Mouse (Mus musculus): ENCODE data around the gene Dcx. TPM values are rescaled to one million over a fixed set of nuclear protein-coding genes. Genes with fewer than 3 reads are reported as not detected.
A peak's percentile ranks its signal among the peaks of the same experiment; 100 is the strongest.

Gene Dcx
- total RNA-seq (2021): 0.93 and 1.2 TPM in 2 replicates
- long read RNA-seq, experiment 1: 0 reads
- long read RNA-seq, experiment 2: 0 reads

DNA sequence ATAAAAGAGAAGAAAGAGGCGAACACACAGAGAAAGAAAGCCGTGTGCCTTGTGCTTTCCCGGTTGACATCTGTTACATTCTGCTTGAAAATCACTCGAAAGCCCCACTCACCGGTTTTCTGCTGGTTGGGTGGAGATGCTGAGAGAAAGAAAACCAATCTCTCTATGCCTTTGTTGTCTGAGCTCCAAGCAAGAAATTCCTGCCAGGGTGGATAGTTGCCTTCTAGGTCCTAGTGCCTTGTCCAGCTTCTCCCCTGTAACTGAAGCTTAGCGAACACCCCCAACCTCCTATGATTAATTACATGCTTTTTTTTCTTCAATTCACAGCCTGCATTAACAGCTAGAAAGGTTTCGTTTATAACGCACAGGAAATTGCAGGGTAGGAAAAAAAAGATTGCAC lies at the start of gene Dcx:
Gene Dcx (minus strand): TSS at position 354 of the 400 bp plus-strand sequence.
- DNase-seq: no peak

DNA sequence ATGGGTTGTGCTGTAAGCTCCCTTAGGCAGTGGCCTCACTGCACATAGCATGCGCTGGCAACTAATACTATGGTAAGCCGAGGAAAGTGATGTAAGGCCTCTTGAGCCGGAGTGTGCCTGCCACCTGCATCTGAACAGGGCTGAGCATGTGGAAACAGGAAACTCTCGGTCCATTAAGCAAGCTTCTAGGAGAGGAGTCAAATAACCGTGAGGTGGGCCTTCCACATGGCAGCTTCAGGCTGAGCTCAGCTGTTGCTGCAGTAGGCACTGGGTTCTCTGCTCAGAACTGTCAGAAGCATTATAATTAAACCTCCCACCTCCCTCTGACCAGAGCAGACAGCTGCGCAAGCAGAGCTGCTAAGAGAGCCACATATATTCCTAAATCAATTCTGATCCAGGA lies 33.1 kb upstream of the Dcx start:
- DNase-seq: no peak

GRCm38 (mm10) chrX:143933671-143934070 lies 560 bp upstream of the Dcx start:
- no peak for DNase-seq

DNA sequence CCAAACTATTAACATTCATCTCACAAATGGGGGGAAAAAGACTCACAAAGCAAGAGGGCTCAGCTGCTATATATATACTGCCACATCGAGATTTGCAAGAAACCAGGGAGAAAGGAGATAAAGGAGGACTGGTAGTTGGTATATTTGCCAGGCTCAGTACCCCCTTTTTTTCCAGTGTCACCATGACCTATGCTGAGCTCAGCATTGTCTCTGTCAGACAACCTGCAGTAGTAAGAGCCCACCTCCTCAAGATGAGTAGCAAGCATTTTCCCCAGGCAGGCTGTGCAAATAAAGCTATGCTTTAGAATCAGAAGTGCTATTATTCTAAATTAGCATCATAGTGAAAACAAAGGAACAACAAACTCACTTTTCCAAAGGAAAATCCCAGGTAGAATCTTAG lies 581 bp downstream of the Dcx start:
- DNase-seq: no peak

GRCm38 (mm10) chrX:143931400-143932185 lies 1.5 kb downstream of the Dcx start:
- no peak for DNase-seq

- no peak for DNase-seq
Measured at GRCm38 (mm10) chrX:143922070-143922469, 11.0 kb downstream of the Dcx start.

DNA sequence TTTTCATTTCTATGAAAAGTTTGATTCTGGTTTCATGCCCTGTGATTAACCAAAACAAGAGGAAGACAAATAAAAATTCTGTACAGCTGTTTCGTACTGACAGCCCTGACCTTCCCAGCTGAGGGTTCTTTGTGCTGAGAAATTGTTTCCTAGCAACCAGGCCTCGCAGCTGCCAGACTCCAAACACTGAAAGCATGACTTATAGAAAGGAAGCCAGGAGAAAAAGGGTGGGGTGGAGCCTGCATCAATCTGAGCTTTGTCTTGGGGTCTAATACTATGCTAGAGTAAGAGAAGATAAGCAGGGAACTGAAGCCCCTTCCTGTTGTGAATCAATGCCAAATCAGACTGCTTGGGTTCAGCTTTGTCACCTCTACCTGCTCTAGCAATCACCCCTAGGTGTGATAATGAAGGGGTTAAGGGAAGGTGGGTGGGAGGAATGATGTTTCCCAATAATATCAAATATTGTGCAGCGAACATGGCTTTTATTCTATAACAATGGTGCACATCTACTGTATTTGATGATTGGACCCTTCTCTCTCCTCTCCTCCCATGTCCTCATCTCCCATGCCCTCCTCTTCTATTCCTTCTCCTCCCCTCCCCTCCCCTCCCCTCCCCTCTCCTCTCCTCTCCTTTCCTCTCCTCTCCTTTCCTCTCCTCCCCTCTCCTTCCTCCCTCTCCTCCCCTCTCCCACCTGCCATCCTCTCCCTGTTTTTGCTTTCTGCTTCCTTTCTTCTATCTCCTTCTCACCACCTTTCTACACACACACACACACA lies 26.2 kb downstream of the Dcx start:
- no peak for DNase-seq

- DNase-seq: peak; percentile 51
Measured at GRCm38 (mm10) chrX:143904689-143905088, 28.4 kb downstream of the Dcx start.

DNA sequence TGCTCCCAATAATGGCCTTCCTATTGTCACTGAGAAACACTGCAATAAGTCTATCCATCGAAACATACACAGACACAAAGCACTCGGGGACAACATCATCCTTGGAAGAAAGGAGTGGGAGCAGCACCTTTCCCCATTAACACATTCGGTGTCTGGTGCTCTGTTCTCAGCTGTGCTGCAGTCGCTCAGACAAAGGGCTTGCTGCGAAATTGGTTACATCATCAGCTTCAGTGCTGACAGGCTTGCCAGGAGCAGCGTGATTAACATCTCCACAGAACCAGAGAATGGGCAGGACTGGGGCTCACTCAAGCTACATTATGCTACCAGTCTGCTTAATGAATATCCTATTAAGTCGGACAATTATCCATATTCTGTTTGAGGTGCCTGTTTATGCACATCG lies 30.8 kb downstream of the Dcx start:
- no peak for DNase-seq

DNA sequence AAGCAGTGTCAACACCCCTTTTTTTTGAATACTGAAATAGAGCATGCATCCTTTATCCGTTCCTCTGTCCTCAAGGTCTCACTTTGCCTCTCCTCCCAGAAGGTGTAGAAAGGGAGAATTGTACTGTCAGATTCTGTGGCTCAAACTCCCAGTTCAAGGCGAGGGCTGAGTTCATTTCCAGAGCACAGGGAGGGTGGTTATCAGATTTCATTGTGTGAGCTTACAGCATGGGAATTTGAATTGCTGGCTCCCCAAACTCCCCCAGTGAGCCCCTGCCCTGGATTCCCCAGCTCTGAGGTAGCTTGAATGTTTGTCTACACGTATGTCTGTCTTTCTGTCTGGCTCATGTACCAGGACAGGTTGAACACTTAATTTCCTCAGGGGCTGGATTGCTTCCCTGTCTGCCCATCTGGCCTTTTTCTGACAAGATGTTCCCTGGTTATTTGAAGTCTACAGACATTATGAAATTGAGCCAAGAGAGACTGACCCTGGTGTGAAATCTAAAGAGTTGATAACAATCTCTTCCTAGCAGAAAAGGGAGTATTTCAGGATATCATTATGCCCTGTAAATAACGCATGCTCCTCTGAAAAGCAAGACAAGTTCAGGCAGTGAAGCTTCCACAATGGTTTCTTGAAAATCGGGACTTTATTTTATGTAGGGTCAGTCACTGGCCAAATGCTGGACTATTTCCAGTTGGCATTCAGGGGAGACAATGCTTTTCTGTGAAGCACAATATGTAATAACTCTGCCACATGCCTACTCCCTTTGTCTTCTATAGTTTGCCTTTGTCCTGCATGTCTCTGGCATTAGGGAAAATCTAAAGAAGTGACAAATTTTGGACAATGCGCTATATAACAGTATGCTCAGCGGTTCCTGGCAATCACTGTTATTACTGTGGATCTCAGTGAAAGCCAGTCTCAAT lies 35.5 kb downstream of the Dcx start:
- DNase-seq: no peak

DNA sequence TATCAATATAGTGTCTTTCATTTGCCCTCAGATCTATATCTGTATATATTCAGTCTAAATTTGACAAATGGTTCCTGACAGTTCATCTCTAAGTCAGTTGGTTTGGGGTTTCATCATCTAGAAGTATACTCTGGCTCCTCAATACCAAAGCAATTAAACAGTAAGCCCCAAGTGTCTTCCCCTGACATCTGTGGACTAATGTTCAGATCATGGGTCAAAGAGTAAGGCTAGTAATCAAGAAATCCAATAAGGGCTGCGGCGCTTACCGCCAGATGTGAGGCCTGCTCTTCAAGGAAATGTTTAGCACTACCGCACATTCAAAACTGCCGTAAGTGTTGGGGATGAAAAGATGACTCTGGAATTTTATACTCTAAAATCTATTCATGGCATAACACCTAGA lies 36.2 kb downstream of the Dcx start:
- DNase-seq: no peak

DNA sequence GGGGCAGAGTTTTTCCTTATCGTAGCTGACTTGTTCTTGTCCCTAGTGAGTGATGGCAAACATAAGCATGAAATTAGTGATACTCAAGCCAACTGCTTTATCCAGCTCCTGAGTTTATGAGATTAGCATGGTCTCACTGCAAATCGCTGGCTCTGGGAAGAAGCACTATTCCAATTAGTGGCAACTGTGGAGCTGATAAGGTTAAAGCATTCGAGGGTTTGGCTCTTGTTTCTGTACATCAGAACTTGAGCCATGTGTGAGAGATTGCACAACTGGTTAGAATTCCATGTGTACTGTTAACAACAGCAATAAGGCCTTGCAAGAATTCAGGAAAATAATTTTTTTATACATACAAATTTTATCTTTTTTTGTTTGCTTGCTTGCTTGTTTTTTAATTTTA lies 39.9 kb downstream of the Dcx start:
- DNase-seq: no peak

- DNase-seq: peak; percentile 35
Measured at GRCm38 (mm10) chrX:143885765-143886164, 47.3 kb downstream of the Dcx start.

DNA sequence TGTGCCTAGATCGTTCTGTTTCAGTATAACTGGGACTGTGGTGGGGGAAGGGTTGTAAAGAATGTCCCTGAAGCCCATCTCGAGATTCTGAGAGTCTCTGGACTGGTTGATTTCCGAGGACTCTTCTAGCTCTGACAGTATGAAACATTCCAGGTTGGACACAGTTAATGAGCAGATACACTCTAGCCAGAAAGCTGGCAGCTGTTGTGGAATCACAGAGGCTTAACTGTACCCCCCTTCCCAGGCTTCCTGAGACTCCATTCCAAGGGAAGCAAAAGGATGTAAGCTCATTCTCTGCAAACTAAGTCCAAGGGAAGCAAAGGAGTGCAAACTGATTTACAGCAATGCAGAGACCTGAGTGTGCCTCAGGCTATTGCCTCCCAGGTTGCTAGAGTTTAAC lies 48.2 kb downstream of the Dcx start:
- no peak for DNase-seq

DNA sequence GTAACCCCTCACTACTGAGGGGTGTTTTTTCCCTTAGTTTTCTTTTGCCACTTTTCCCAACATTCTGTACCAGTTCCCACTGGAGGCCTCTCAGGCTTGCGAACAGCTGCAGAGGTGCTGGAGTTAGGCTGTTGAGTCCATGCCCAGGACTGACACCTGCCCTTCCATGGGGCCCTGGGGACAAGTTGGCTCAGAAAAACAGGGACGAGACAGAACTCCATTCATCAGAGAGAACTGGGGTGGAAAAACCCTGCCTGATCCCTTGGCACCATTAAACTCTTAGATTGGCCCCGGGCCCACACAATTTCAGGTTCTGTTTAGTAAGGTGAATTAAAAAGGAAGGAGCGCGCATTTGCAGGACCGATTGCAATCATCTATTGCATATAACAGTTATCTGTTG lies 48.8 kb downstream of the Dcx start:
- DNase-seq: no peak

- DNase-seq: no peak
Measured at GRCm38 (mm10) chrX:143881806-143882468, 51.2 kb downstream of the Dcx start.

- no peak for DNase-seq
Measured at GRCm38 (mm10) chrX:143879631-143880030, 53.5 kb downstream of the Dcx start.

DNA sequence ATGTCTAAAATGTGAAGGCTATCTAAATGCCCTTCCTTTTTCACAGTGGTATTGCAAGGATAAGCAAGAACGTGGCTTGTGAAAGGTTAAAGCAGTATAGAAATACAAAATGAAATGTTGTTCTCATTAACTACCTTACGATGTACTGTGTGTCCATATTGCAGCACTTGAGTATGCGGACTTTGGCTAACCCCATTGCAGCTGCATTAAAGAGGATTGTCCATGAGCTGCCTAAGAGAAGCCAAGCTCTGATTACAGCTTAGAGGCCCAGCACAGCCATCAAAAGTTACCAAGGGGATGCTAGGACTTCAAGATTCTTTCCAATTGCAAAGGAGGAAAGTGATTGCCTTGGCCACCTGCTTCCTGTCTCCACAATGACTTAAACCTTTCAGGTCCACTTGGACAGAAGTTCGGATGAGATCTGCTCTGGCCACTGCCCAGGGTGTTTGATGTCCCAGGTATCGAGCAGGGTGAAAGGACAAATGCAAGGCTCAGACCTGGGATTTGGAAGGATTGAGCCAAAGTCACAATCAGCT lies 65.9 kb downstream of the Dcx start:
- no peak for DNase-seq

DNA sequence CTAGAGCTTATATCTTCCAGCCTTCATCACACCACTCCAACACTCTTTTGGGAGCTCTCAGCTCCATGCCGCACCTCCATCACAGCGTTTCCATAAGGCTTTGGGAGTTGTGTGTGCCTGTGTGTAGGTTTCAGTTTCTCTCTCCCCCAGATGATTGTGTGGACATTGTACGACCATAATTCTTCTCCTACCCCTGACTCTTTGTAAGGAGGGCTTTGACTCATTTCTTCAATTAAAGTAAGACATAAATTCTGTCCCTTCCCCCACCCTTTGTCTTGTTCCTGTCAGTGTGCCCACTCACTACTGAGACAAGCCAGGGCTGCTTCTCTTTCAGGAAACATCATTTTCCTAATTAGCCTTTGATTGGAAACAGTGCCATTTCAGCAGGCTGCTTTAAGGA lies 81.8 kb downstream of the Dcx start:
- no peak for DNase-seq

GRCm38 (mm10) chrX:143849969-143850368 lies 83.1 kb downstream of the Dcx start:
- no peak for DNase-seq

DNA sequence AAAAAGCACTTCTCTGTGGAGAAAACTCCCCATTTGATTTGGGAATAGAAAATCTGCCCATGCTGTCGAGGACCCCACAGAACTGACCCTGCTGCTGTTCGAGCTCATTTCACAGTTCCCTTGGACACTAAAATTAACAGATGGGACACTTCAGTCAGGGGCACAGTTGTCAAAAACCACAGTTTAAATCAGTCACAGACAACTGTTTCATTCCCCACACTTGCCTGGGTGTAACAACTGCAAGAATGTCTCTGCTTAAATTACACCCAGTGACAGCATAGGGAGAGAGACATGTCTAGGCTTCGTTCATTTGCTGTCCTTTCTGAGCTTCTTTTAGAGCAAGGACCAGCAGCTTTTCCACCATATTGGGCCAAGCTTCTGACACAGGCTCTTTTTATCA lies 86.5 kb downstream of the Dcx start:
- no peak for DNase-seq

GRCm38 (mm10) chrX:143827212-143827611 lies 105.9 kb downstream of the Dcx start, which contains the start of gene Capn6:
Gene Capn6 (minus strand): TSS chrX:143827414.
- DNase-seq: no peak
